Mouse (Mus musculus): ENCODE results near the gene Clec16a. TPM values are rescaled to one million over a fixed set of nuclear protein-coding genes. Genes with fewer than 3 reads are reported as not detected.

Gene Clec16a
- polyA plus RNA-seq (2012): 17.2 and 19.6 TPM in 2 replicates

- no peak for TF ChIP-seq GATA1 (IDR thresholded peaks at IDR 0.05; ENCODE audit: low read length)
Measured at GRCm38 (mm10) chr16:10544995-10545622, at the start of gene Clec16a. Gene Clec16a, plus strand, starts transcription at chr16:10545339.

GRCm38 (mm10) chr16:10495824-10496298 is 49.3 kb upstream of the Clec16a start:
- TF ChIP-seq GATA1 (IDR thresholded peaks at IDR 0.05; ENCODE audit: low read length): no peak

GRCm38 (mm10) chr16:10498096-10498602 is 47.0 kb upstream of the Clec16a start:
- no peak for TF ChIP-seq GATA1 (IDR thresholded peaks at IDR 0.05; ENCODE audit: low read length)

- TF ChIP-seq GATA1 (IDR thresholded peaks at IDR 0.05; ENCODE audit: low read length): no peak
Measured at GRCm38 (mm10) chr16:10499122-10499521, 46.0 kb upstream of the Clec16a start.

GRCm38 (mm10) chr16:10501865-10502264 is 43.3 kb upstream of the Clec16a start:
- no peak for TF ChIP-seq GATA1 (IDR thresholded peaks at IDR 0.05; ENCODE audit: low read length)

- no peak for TF ChIP-seq GATA1 (IDR thresholded peaks at IDR 0.05; ENCODE audit: low read length)
Measured at GRCm38 (mm10) chr16:10503058-10503457, 42.1 kb upstream of the Clec16a start.

DNA sequence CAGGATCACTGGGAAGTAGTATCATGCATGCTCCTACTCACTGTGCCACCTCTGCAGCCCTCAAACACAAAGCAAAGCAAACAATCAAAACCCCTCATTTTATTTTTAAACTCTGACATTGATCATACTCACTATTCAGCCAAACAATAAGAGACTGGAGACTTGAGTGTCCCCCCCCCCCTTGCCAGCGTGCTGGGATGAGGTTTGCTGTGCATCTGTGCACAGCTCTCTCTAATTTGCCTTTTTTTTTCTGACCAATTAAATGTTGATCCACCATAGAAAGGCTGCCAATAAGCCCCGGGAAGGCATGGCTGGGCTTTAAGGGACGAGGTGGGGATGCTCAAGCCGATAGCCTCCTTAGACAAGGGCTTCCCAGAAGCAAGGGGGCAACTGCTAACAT is 37.7 kb upstream of the Clec16a start:
- no peak for TF ChIP-seq GATA1 (IDR thresholded peaks at IDR 0.05; ENCODE audit: low read length)

GRCm38 (mm10) chr16:10508691-10509090 is 36.4 kb upstream of the Clec16a start:
- TF ChIP-seq GATA1 (IDR thresholded peaks at IDR 0.05; ENCODE audit: low read length): no peak

- no peak for TF ChIP-seq GATA1 (IDR thresholded peaks at IDR 0.05; ENCODE audit: low read length)
Measured at GRCm38 (mm10) chr16:10510477-10511133, 34.5 kb upstream of the Clec16a start.

GRCm38 (mm10) chr16:10511134-10511520 is 34.0 kb upstream of the Clec16a start:
- no peak for TF ChIP-seq GATA1 (IDR thresholded peaks at IDR 0.05; ENCODE audit: low read length)

- TF ChIP-seq GATA1 (IDR thresholded peaks at IDR 0.05; ENCODE audit: low read length): no peak
Measured at GRCm38 (mm10) chr16:10515953-10516572, 29.1 kb upstream of the Clec16a start.

GRCm38 (mm10) chr16:10518030-10518429 is 27.1 kb upstream of the Clec16a start:
- TF ChIP-seq GATA1 (IDR thresholded peaks at IDR 0.05; ENCODE audit: low read length): no peak

- no peak for TF ChIP-seq GATA1 (IDR thresholded peaks at IDR 0.05; ENCODE audit: low read length)
Measured at GRCm38 (mm10) chr16:10520908-10521614, 24.1 kb upstream of the Clec16a start.

GRCm38 (mm10) chr16:10522811-10523210 is 22.3 kb upstream of the Clec16a start:
- no peak for TF ChIP-seq GATA1 (IDR thresholded peaks at IDR 0.05; ENCODE audit: low read length)

DNA sequence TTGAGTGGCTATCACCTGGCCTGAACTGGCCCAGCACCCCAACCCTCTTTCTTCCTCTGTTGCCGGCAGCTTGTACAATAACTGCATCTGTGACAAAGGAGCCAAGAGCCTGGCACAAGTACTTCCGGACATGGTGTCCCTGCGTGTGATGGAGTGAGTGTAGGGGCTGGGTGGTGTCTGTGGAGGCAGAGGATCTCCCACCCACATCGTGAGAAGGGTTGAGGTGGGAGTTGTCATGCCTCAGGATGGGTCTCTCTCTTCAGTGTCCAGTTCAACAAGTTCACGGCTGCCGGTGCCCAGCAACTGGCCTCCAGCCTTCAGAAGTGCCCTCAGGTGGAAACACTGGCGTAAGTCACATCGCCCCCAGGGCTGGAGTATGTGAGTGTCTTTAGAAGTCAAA is 21.5 kb upstream of the Clec16a start:
- no peak for TF ChIP-seq GATA1 (IDR thresholded peaks at IDR 0.05; ENCODE audit: low read length)

Data from G1E-ER4 (cell line).